Mouse (Mus musculus) adipose tissue, adult 10 weeks (tissue): ENCODE data around the gene Tmem139. TPM values are rescaled to one million over a fixed set of nuclear protein-coding genes. Genes with fewer than 3 reads are reported as not detected.

Source experiments
- polyA plus RNA-seq: library from polyadenylated mRNA; stranded (reverse); fragments of 350-450 nt; fragmentation: Illumina TruSeq; extraction: RNeasy Lipid Tissue Mini Kit (QIAGEN cat#74804); gene quantifications from one replicate; pipeline ENCODE4 v1.2.3, GENCODE M21; 2014; ENCODE audit warnings: low read depth, low replicate concordance

The Tmem139 gene
- polyA plus RNA-seq: 15.8 TPM

DNA sequence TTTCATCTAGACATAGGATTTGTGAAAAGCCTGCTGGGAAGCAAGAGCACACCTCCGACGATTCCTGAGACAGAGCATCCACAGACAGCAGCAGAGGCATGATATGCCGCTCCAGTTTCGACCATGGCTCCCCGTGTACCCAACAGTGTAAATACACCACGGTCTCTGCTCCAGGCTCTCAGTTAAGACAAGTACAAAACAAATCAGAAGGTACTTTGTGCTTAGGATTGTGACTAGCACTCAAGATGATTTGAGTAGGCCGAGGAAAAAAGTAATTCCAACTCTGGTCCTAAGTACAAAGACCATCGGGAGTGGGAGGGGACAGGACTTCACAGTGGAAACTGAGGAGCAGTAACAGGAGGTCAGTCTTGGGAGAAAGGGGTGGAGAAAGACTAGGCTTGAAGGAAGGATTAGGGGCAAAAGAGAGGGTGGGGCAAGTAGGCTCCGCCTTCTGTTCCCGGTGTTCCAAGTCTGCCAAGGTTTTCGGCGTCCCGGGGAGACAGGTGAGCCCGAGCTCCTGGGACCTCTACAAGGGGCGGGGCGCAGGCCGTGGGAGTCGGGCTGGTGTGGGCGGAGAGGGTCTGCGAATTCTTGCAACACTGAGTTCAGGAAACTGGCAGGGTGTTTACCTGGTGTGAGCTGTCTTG lies at the start of gene Tmem139:
TSS of gene Tmem139 (plus strand) at position 447 of the 647 bp plus-strand sequence.

DNA sequence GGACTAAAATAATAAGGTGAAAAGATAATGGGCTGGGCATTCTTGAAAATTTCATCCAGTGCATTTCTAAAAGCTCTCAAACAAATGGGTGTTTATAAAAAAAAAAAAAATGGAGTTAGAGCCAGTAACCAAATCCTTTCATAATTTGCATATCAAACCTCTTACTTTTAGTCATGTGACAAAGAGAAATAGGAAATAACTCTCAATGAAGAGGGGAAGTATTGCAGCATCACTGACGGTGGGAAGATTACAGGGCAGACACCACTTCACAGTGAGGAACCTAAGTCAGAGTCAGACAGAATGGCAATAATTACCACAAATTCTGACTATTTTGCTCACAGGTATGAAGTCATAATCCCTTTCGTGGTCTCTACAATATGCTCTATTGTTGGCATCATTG lies 46.7 kb upstream of the Tmem139 start, which contains the start of gene Tas2r144:
TSS of gene Tas2r144 (plus strand) at position 301 of the 400 bp plus-strand sequence.

DNA sequence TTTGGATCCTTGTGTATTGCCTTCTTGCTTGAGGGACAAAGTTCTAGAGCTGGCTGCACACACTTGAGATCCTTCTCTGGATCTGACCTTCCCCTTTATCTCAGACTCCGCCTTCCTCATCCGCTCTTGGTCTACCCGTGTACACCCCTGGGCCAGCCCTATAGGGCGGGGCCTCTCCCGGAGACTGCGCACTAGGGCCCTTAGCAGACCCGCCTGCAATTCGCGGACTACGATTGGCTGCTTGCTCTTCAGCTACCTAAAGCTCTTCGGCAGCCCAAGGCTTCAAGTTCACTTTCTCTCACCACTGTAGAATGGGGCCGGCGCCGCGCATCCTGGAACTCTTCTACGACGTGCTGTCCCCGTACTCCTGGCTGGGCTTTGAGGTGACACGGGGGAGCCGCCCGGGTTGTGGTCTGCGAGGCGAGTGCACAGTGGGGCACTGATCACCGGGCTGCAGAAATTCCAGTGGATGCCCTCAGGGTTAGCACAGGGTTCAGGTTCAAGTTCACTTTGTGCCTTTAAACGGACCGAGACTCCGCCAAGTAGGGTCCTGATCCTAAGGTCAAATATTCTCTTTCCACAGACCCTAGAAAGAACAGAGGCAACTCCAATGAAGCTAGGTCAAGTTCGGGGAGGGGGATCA lies 15.9 kb upstream of the Tmem139 start, which contains the start of gene Gstk1:
TSS of gene Gstk1 (plus strand) at position 225 of the 643 bp plus-strand sequence.

DNA sequence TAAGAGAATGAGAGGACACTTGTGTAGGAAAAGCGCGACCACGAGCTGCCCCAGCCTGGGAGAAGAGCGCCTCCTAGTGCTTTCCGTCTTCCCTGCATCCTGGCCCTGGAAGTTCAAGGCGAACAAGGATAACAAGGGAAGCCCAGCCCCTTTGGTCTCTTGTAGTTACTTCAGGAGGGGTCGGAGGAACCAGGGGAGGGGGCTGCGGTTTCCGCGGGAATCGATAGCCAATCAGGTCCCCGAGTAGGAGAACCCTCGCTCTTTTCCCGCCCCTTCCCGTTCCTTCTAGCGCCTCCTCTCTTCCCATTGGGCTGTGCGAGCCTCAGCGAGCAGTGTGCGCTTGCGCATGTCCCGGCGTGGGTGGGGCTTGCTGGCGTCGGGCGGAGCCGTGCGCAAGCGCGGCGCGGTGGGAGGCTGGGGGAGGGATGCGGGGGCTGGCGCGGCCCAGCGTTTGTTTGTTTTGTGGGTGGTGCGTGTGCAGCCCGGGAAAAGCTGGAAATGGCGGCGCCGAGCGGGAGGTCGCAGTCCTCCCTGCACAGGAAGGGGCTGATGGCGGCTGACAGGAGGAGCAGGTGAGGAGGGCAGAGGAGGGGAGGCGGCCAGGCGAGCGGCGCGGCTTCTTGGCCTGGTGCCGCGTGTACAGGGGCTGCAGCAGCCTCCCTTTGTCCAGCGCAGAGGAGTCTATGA lies 3.0 kb downstream of the Tmem139 start, which contains the start of gene Casp2:
TSS of gene Casp2 (plus strand) at position 360 of the 687 bp plus-strand sequence.

DNA sequence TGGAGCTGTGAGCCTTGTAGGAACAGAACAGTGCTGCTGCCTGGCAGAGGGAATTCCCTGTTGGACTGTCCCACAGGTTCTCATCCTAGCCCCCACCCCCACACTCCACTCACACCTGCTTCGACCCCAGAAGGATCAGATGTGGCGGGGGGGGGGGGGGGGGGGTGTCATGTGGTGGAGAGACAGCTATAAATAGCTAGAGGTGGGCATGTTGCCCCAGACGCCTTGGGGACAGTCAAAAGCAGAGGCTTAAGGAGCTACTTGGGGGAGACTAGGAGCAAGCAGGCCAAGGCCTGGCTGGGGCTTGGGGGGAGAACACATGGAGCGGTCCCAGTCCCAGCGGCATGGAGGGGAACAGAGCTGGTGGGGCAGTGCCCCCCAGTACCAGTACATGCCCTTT lies 24.7 kb downstream of the Tmem139 start, which contains the start of gene Clcn1:
TSS of gene Clcn1 (plus strand) at position 238 of the 400 bp plus-strand sequence.

Other genes with a start within 250 kb of the Tmem139 start
- not detected for gene Sva, start 223.6 kb upstream of the Tmem139 start, polyA plus RNA-seq
- not detected for gene Tas2r139, start 121.0 kb upstream of the Tmem139 start, polyA plus RNA-seq
- gene Tas2r144, start 46.6 kb upstream of the Tmem139 start, polyA plus RNA-seq: not detected
- gene Gstk1, start 16.0 kb upstream of the Tmem139 start, polyA plus RNA-seq: 79.9 TPM
- 22.0 TPM for gene Casp2, start 3.0 kb downstream of the Tmem139 start, polyA plus RNA-seq
- 0.41 TPM for gene Clcn1, start 24.7 kb downstream of the Tmem139 start, polyA plus RNA-seq
- gene Fam131b, start 62.7 kb downstream of the Tmem139 start, polyA plus RNA-seq: 0.51 TPM
- 88.0 TPM for gene Zyx, start 87.7 kb downstream of the Tmem139 start, polyA plus RNA-seq
- gene Epha1, start 111.3 kb downstream of the Tmem139 start, polyA plus RNA-seq: 14.2 TPM
- not detected for gene Tas2r143, start 138.3 kb downstream of the Tmem139 start, polyA plus RNA-seq
- gene Tas2r135, start 143.5 kb downstream of the Tmem139 start, polyA plus RNA-seq: not detected
- gene Tas2r126, start 172.6 kb downstream of the Tmem139 start, polyA plus RNA-seq: not detected
- not detected for gene Olfr458, start 203.2 kb downstream of the Tmem139 start, polyA plus RNA-seq
- gene Olfr457, start 214.4 kb downstream of the Tmem139 start, polyA plus RNA-seq: not detected
- not detected for gene Olfr456, start 225.2 kb downstream of the Tmem139 start, polyA plus RNA-seq